Mouse (Mus musculus): ENCODE data around the gene Ankrd63. TPM values are rescaled to one million over a fixed set of nuclear protein-coding genes. Genes with fewer than 3 reads are reported as not detected.

Ankrd63 gene
- polyA plus RNA-seq, 1 experiment from 2014 or later: not detected

GRCm38 (mm10) chr2:118676839-118677741 is 26.7 kb downstream of the Ankrd63 start:
- peak overlapping the region; percentile 0; the same call in 1 of the 2 replicates for H3K9ac ChIP-seq (replicated peaks; ENCODE audit: low read depth, low read length)
- peaks cover 31% of the 10 kb centered on the region for H3K27me3 ChIP-seq (ENCODE audit: control insufficient read depth, insufficient read depth, low read length)
- H3K9me3 ChIP-seq (ENCODE audit: control insufficient read depth, low read depth, low read length): no peaks in the 10 kb centered on the region
- no peak overlapping the region for H3K27ac ChIP-seq (ENCODE audit: low read length)
- peaks cover 10% of the 10 kb centered on the region; the same call in 1 of the 2 replicates for H3K4me1 ChIP-seq (ENCODE audit: control insufficient read depth, insufficient read depth, low read length)
- no peaks in the 10 kb centered on the region for H3K36me3 ChIP-seq (ENCODE audit: control insufficient read depth, insufficient read depth, low read length)
- H3K4me3 ChIP-seq (ENCODE audit: low read depth, low read length): peak overlapping the region; percentile 48
- peak; percentile 55; the same call in 1 of the 2 replicates for ATAC-seq (ENCODE audit: insufficient number of reproducible peaks, insufficient read depth, low FRiP score, low read depth)
- 1% methylated on average over 84 of the region's 89 CpGs for WGBS
- H3K4me2 ChIP-seq (replicated peaks; ENCODE audit: low read depth, low read length): peak overlapping the region; percentile 98

GRCm38 (mm10) chr2:118674500-118674899 is 29.3 kb downstream of the Ankrd63 start:
- Histone ChIP-seq H3K9me3 (ENCODE audit: control insufficient read depth, low read depth, low read length) (no peaks in the 10 kb centered on the region), H3K4me1 (ENCODE audit: control insufficient read depth, insufficient read depth, low read length) (peaks cover 10% of the 10 kb centered on the region; the same call in 1 of the 2 replicates), H3K36me3 (ENCODE audit: control insufficient read depth, insufficient read depth, low read length) (no peaks in the 10 kb centered on the region), H3K4me3 (ENCODE audit: low read depth, low read length) (no peak overlapping the region), H3K27ac (ENCODE audit: low read length) (no peak overlapping the region), H3K4me2 (replicated peaks; ENCODE audit: low read depth, low read length) (no peak overlapping the region), H3K9ac (replicated peaks; ENCODE audit: low read depth, low read length) (no peak overlapping the region), H3K27me3 (ENCODE audit: control insufficient read depth, insufficient read depth, low read length) (peaks cover 28% of the 10 kb centered on the region)
- ATAC-seq (ENCODE audit: insufficient number of reproducible peaks, insufficient read depth, low FRiP score, low read depth): no peak
- 16% methylated on average over 7 of the region's 7 CpGs for WGBS

- Histone ChIP-seq H3K4me1 (ENCODE audit: control insufficient read depth, insufficient read depth, low read length) (peaks cover 10% of the 10 kb centered on the region; the same call in 1 of the 2 replicates), H3K9me3 (ENCODE audit: control insufficient read depth, low read depth, low read length) (no peaks in the 10 kb centered on the region), H3K36me3 (ENCODE audit: control insufficient read depth, insufficient read depth, low read length) (no peaks in the 10 kb centered on the region), H3K4me3 (ENCODE audit: low read depth, low read length) (no peak overlapping the region), H3K9ac (replicated peaks; ENCODE audit: low read depth, low read length) (no peak overlapping the region), H3K27me3 (ENCODE audit: control insufficient read depth, insufficient read depth, low read length) (peaks cover 26% of the 10 kb centered on the region), H3K4me2 (replicated peaks; ENCODE audit: low read depth, low read length) (no peak overlapping the region), H3K27ac (ENCODE audit: low read length) (no peak overlapping the region)
- no peak for ATAC-seq (ENCODE audit: insufficient number of reproducible peaks, insufficient read depth, low FRiP score, low read depth)
- WGBS: 25% methylated on average over 15 of the region's 15 CpGs
Observed at GRCm38 (mm10) chr2:118673686-118674465, 29.9 kb downstream of the Ankrd63 start.

GRCm38 (mm10) chr2:118671728-118672127 is 32.0 kb downstream of the Ankrd63 start:
- H3K4me1 ChIP-seq (ENCODE audit: control insufficient read depth, insufficient read depth, low read length): peaks cover 5% of the 10 kb centered on the region; the same call in 1 of the 2 replicates
- no peaks in the 10 kb centered on the region for H3K9me3 ChIP-seq (ENCODE audit: control insufficient read depth, low read depth, low read length)
- H3K4me3 ChIP-seq (ENCODE audit: low read depth, low read length): no peak overlapping the region
- peaks cover 14% of the 10 kb centered on the region for H3K27me3 ChIP-seq (ENCODE audit: control insufficient read depth, insufficient read depth, low read length)
- H3K9ac ChIP-seq (replicated peaks; ENCODE audit: low read depth, low read length): no peak overlapping the region
- 83% methylated on average over 1 of the region's 1 CpGs for WGBS
- no peak for ATAC-seq (ENCODE audit: insufficient number of reproducible peaks, insufficient read depth, low FRiP score, low read depth)
- H3K27ac ChIP-seq (ENCODE audit: low read length): no peak overlapping the region
- H3K4me2 ChIP-seq (replicated peaks; ENCODE audit: low read depth, low read length): no peak overlapping the region
- no peaks in the 10 kb centered on the region for H3K36me3 ChIP-seq (ENCODE audit: control insufficient read depth, insufficient read depth, low read length)

- no peak overlapping the region for H3K4me3 ChIP-seq (ENCODE audit: low read depth, low read length)
- 0 out of 2 replicates have a peak, but pooled peaks cover 3% of the 10 kb centered on the region for H3K27me3 ChIP-seq (ENCODE audit: control insufficient read depth, insufficient read depth, low read length)
- H3K4me1 ChIP-seq (ENCODE audit: control insufficient read depth, insufficient read depth, low read length): no peaks in the 10 kb centered on the region
- ATAC-seq (ENCODE audit: insufficient number of reproducible peaks, insufficient read depth, low FRiP score, low read depth): no peak
- WGBS: 46% methylated on average over 2 of the region's 2 CpGs
- no peak overlapping the region for H3K9ac ChIP-seq (replicated peaks; ENCODE audit: low read depth, low read length)
- no peaks in the 10 kb centered on the region for H3K36me3 ChIP-seq (ENCODE audit: control insufficient read depth, insufficient read depth, low read length)
- no peaks in the 10 kb centered on the region for H3K9me3 ChIP-seq (ENCODE audit: control insufficient read depth, low read depth, low read length)
- H3K4me2 ChIP-seq (replicated peaks; ENCODE audit: low read depth, low read length): no peak overlapping the region
- no peak overlapping the region for H3K27ac ChIP-seq (ENCODE audit: low read length)
Observed at GRCm38 (mm10) chr2:118669785-118670184, 34.0 kb downstream of the Ankrd63 start.

- Histone ChIP-seq H3K36me3 (ENCODE audit: control insufficient read depth, insufficient read depth, low read length) (no peaks in the 10 kb centered on the region), H3K9me3 (ENCODE audit: control insufficient read depth, low read depth, low read length) (no peaks in the 10 kb centered on the region), H3K27ac (ENCODE audit: low read length) (no peak overlapping the region), H3K9ac (replicated peaks; ENCODE audit: low read depth, low read length) (no peak overlapping the region), H3K4me3 (ENCODE audit: low read depth, low read length) (no peak overlapping the region), H3K4me2 (replicated peaks; ENCODE audit: low read depth, low read length) (no peak overlapping the region), H3K27me3 (ENCODE audit: control insufficient read depth, insufficient read depth, low read length) (0 out of 2 replicates have a peak, but pooled peaks cover 3% of the 10 kb centered on the region), H3K4me1 (ENCODE audit: control insufficient read depth, insufficient read depth, low read length) (no peaks in the 10 kb centered on the region)
- ATAC-seq (ENCODE audit: insufficient number of reproducible peaks, insufficient read depth, low FRiP score, low read depth): no peak
- 61% methylated on average over 6 of the region's 6 CpGs for whole genome bisulfite sequencing
Observed at GRCm38 (mm10) chr2:118669245-118669644, 34.5 kb downstream of the Ankrd63 start.

GRCm38 (mm10) chr2:118667181-118667580 is 36.6 kb downstream of the Ankrd63 start:
- ATAC-seq (ENCODE audit: insufficient number of reproducible peaks, insufficient read depth, low FRiP score, low read depth): no peak
- H3K4me3 ChIP-seq (ENCODE audit: low read depth, low read length): no peak overlapping the region
- H3K36me3 ChIP-seq (ENCODE audit: control insufficient read depth, insufficient read depth, low read length): no peaks in the 10 kb centered on the region
- no peak overlapping the region for H3K27ac ChIP-seq (ENCODE audit: low read length)
- H3K4me2 ChIP-seq (replicated peaks; ENCODE audit: low read depth, low read length): no peak overlapping the region
- 47% methylated on average over 5 of the region's 5 CpGs for WGBS
- H3K27me3 ChIP-seq (ENCODE audit: control insufficient read depth, insufficient read depth, low read length): no peaks in the 10 kb centered on the region
- H3K9me3 ChIP-seq (ENCODE audit: control insufficient read depth, low read depth, low read length): no peaks in the 10 kb centered on the region
- peaks cover 12% of the 10 kb centered on the region for H3K4me1 ChIP-seq (ENCODE audit: control insufficient read depth, insufficient read depth, low read length)
- no peak overlapping the region for H3K9ac ChIP-seq (replicated peaks; ENCODE audit: low read depth, low read length)

GRCm38 (mm10) chr2:118665616-118666015 is 38.1 kb downstream of the Ankrd63 start:
- no peak overlapping the region for H3K4me3 ChIP-seq (ENCODE audit: low read depth, low read length)
- no peak overlapping the region for H3K9ac ChIP-seq (replicated peaks; ENCODE audit: low read depth, low read length)
- ATAC-seq (ENCODE audit: insufficient number of reproducible peaks, insufficient read depth, low FRiP score, low read depth): no peak
- no peaks in the 10 kb centered on the region for H3K9me3 ChIP-seq (ENCODE audit: control insufficient read depth, low read depth, low read length)
- no peak overlapping the region for H3K27ac ChIP-seq (ENCODE audit: low read length)
- H3K36me3 ChIP-seq (ENCODE audit: control insufficient read depth, insufficient read depth, low read length): no peaks in the 10 kb centered on the region
- no peaks in the 10 kb centered on the region for H3K27me3 ChIP-seq (ENCODE audit: control insufficient read depth, insufficient read depth, low read length)
- WGBS: 84% methylated on average over 4 of the region's 4 CpGs
- H3K4me2 ChIP-seq (replicated peaks; ENCODE audit: low read depth, low read length): no peak overlapping the region
- peaks cover 12% of the 10 kb centered on the region for H3K4me1 ChIP-seq (ENCODE audit: control insufficient read depth, insufficient read depth, low read length)

Measured in stomach, embryonic 14.5 days (tissue).